Mouse (Mus musculus) erythroblast, embryonic 14.5 days (primary cell): ENCODE data around the gene Oxa1l. TPM values are rescaled to one million over a fixed set of nuclear protein-coding genes. Genes with fewer than 3 reads are reported as not detected.

Experiments
- H3K27me3 ChIP-seq: 2 replicates; pipeline ENCODE4 v1.6.1; 2012; ENCODE audit warnings: inconsistent platforms; ENCODE audit not compliant: control insufficient read depth
- H3K36me3 ChIP-seq: 2 replicates; pipeline ENCODE4 v1.6.1; 2012; ENCODE audit warnings: mild to moderate bottlenecking, inconsistent platforms; ENCODE audit not compliant: control insufficient read depth
- H3K4me1 ChIP-seq: 2 replicates; pipeline ENCODE4 v1.6.1; 2012; ENCODE audit warnings: inconsistent platforms; ENCODE audit not compliant: control insufficient read depth
- H3K4me3 ChIP-seq: replicated peaks from 2 replicates; pipeline ENCODE3; 2012; ENCODE audit warnings: moderate library complexity, mild to moderate bottlenecking, inconsistent platforms
- H3K9me3 ChIP-seq: 2 replicates; pipeline ENCODE4 v1.6.1; 2012; ENCODE audit warnings: low read length, inconsistent platforms, mixed read lengths; ENCODE audit not compliant: control insufficient read depth
- GATA1 ChIP-seq: IDR thresholded peaks from 2 replicates; pipeline ENCODE4 v1.6.1; 2012; ENCODE audit warnings: low read length, inconsistent platforms, mixed read lengths
- TAL1 ChIP-seq: IDR thresholded peaks from 3 replicates; pipeline ENCODE4 v1.6.1; 2012; ENCODE audit warnings: low read length, inconsistent platforms, mixed read lengths
- polyA plus RNA-seq: library from polyadenylated mRNA; stranded (reverse); fragments of >175 nt; gene quantifications from 2 replicates; pipeline ENCODE4 v1.2.3, GENCODE M21; 2012

Oxa1l gene
- 5.6 and 6.8 TPM in 2 replicates for polyA plus RNA-seq

GRCm38 (mm10) chr14:54360577-54361340, at the start of gene Oxa1l:
Gene Oxa1l (plus strand): TSS chr14:54360834.
- no peaks in the 10 kb centered on the region for H3K9me3 ChIP-seq
- H3K4me1 ChIP-seq = peaks cover 10% of the 10 kb centered on the region
- peak within 1 kb of the TSS; percentile 67 for H3K4me3 ChIP-seq
- TF ChIP-seq GATA1 (no peak), TAL1 (no peak)
- no peaks in the 10 kb centered on the region; the same call in 1 of the 2 replicates for H3K27me3 ChIP-seq
- peaks cover 25% of the 10 kb centered on the region for H3K36me3 ChIP-seq

- Histone ChIP-seq H3K9me3 (no peaks in the 10 kb centered on the region), H3K4me3 (no peak overlapping the region), H3K4me1 (no peaks in the 10 kb centered on the region), H3K36me3 (no peaks in the 10 kb centered on the region), H3K27me3 (no peaks in the 10 kb centered on the region)
- TF ChIP-seq TAL1 (no peak), GATA1 (no peak)
These were observed 48.9 kb upstream of the Oxa1l start for GRCm38 (mm10) chr14:54311763-54312162.

DNA sequence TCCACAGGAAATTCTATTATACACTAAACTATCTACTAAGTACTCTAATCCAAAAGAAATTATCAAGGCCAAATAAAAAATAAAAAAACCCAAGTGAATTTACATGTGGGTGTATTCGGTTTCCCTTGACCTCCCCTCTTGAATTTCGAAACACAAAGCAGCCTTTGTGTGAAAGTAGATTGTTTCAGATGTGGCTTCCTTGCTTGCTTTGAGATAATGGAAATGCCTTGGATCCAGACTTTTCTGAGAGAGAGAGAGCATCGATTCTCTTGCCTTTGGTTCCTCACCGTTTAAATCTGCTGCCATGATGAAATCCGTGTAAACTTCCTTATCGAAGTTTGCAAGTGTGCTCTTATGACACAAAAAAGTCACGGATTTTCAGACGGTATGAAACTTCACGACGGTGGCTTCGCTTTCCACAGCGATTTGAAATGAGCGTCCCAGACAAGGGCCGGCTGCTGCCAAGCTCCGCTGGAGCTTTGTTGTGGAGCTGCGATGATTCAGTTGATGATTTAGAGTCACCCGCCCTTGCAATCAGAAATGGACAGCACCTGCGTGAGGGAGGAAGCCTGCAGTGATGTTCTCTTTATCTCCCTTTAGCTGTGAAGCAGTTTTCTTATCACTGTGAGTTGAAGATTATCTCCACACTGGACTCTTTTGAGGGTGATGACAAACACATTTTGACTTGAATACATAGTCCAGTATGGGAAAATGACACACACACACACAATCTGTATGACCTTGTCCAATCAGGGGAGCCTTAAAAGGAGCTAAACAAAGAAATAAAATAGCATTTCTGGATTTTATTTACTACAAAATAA, 38.9 kb upstream of the Oxa1l start:
- no peaks in the 10 kb centered on the region for H3K4me1 ChIP-seq
- no peak overlapping the region for H3K4me3 ChIP-seq
- H3K36me3 ChIP-seq = no peaks in the 10 kb centered on the region
- H3K27me3 ChIP-seq = no peaks in the 10 kb centered on the region
- H3K9me3 ChIP-seq = no peaks in the 10 kb centered on the region
- TF ChIP-seq GATA1 = no peak

DNA sequence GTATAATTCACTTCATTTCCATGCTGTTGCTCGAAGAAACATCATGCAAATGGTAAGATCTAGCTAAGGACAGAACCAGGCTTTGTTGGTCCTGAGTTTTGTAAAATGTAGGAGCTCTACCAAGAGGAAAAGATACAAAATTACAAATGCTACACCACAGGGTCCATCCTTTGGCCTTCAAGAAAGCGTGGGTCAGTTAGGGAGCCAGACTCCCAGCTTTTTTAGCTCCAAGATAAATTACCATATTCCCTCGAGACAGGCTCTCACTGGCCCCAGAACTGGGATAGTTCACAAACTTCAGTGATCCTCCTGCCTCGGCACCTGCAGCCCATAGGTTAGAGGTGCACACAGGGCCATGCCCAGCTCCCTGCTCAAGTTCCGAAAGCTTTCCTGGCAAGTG, 36.1 kb upstream of the Oxa1l start:
- no peaks in the 10 kb centered on the region for H3K36me3 ChIP-seq
- no peak overlapping the region for H3K4me3 ChIP-seq
- H3K27me3 ChIP-seq = no peaks in the 10 kb centered on the region
- TF ChIP-seq TAL1 = no peak
- no peak for TF ChIP-seq GATA1
- H3K4me1 ChIP-seq = no peaks in the 10 kb centered on the region
- H3K9me3 ChIP-seq = no peaks in the 10 kb centered on the region

- Histone ChIP-seq H3K4me3 (no peak overlapping the region), H3K9me3 (no peaks in the 10 kb centered on the region), H3K27me3 (no peaks in the 10 kb centered on the region), H3K4me1 (no peaks in the 10 kb centered on the region), H3K36me3 (no peaks in the 10 kb centered on the region)
- TF ChIP-seq TAL1 = no peak
- no peak for TF ChIP-seq GATA1
These were observed 32.1 kb upstream of the Oxa1l start for GRCm38 (mm10) chr14:54328548-54328947.

DNA sequence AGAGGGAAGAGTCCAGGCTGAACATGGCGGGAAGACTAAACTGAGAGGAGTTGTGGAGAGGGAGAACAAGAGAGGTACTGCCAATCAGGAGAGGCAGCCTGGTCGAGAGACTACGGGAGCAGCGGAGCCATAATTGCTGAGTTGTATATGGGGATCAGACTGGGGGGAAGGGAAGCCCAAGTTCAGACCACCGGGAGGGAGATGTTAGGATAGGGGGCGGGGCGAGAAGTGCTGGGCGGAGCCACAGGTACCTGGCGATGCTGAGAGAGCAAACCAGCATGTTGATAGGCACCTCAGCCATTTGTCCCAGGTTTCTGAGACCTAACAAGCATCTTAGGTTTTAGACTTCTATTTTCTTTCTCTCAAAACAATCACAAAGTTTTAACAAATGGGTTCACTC, 31.4 kb upstream of the Oxa1l start:
- no peaks in the 10 kb centered on the region for H3K36me3 ChIP-seq
- H3K4me1 ChIP-seq = no peaks in the 10 kb centered on the region
- no peaks in the 10 kb centered on the region for H3K9me3 ChIP-seq
- no peaks in the 10 kb centered on the region for H3K27me3 ChIP-seq
- TF ChIP-seq TAL1 (no peak), GATA1 (no peak)
- no peak overlapping the region for H3K4me3 ChIP-seq

- no peaks in the 10 kb centered on the region for H3K27me3 ChIP-seq
- H3K4me3 ChIP-seq = no peak overlapping the region
- no peak for TF ChIP-seq GATA1
- no peak for TF ChIP-seq TAL1
- H3K4me1 ChIP-seq = no peaks in the 10 kb centered on the region
- no peaks in the 10 kb centered on the region for H3K9me3 ChIP-seq
- no peaks in the 10 kb centered on the region for H3K36me3 ChIP-seq
These were observed 29.5 kb upstream of the Oxa1l start for GRCm38 (mm10) chr14:54331178-54331577.

DNA sequence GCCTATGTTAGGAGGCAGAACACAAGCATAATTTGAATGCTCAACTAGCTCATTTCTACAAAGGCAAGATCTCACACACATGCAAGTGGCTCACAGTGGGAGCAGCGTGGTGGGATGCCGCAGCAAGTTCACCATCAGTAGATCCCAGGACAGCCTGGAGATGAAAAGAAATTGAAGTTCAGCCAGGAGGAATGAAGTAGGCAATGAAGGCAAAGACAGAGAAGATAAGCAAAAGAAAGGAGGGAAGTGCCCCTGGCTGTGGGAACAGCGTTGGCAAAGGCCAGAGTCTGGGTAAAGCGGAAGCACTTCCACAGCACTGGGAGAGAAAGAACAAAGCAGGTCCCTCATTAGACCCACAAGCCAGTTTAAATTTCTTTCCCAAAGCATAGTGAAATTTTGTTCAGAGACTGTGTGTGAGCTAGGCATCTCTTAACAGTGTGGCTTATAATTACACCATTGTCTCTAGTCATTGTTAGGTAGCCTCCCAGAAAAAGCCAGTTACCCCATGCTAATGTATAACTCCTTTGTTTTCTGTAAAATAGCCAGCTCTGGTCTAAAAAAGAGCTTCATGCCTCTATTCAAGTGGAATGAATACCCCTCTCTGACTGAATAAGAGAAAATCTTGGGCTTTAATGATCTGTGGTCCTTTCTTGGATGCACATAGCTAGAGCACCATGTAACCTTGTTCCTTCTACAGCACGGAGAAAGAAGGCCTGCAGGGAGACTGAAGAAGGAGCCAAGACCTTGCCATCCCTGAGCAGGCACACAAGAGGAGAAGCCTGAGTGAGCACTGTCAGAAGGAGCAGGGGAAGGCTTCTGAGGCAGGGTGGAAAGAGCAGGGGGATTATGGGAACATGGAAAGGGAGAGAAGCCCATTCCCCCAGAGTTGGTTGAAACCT, 28.2 kb upstream of the Oxa1l start:
- TF ChIP-seq TAL1 = no peak
- TF ChIP-seq GATA1 = no peak
- no peaks in the 10 kb centered on the region for H3K4me1 ChIP-seq
- H3K27me3 ChIP-seq = no peaks in the 10 kb centered on the region
- no peaks in the 10 kb centered on the region for H3K36me3 ChIP-seq
- no peak overlapping the region for H3K4me3 ChIP-seq
- H3K9me3 ChIP-seq = no peaks in the 10 kb centered on the region
